Mouse (Mus musculus): ENCODE results near the gene Lrrc75b.

GRCm38 (mm10) chr10:75516724-75517072, 43.4 kb downstream of the Lrrc75b start:
- TF ChIP-seq CTCF (IDR thresholded peaks at IDR 0.05; ENCODE audit: low read depth) (no peak), EP300 (IDR thresholded peaks at IDR 0.05; ENCODE audit: low read depth) (peak; percentile 40; the same call in 1 of the 2 replicates)

Measured in heart, postnatal 0 days (tissue).